Mouse (Mus musculus) thymus, postnatal 14 days (tissue): ENCODE measurements around the gene Rem2.

Experiments used
- DNase-seq: peaks from one replicate; pipeline ENCODE4 v3.0.0; 2021

Gene Rem2

DNA sequence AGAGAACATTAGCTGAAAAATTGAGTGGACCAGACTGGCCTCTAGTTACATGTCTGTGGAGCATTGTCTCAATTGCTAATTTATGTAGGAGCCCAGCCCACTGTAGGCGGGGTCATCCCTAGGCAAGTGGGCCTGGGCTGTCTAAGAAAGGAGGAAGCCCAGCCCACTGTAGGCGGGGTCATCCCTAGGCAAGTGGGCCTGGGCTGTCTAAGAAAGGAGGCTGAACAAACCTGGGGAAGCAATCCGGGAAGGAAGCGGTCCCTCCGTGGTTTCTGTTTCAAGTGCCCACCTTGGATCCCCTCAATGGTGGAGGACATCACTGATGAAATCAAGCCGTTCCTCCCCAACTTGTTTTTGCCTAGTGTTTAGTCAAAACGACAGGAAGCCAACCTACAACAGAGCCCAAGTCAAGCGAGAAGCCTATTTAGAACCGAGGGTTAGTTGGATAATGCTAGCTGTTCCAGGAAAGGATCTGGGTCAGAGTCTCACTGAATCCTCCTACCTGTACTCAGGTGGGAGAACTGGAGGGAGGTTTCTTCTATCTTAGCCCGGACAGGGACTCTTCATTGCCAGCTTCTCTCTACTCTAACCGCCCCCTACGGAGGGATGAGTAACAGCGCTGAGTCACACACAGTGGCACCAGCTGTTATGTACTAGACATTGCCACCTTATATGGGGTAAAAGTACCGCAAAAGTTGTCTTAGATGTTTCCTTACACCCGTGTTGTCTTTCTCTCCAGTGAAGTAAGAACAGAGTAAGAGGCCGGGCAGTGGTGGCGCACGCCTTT is 16.6 kb downstream of the Rem2 start:
- DNase-seq: no peak

DNA sequence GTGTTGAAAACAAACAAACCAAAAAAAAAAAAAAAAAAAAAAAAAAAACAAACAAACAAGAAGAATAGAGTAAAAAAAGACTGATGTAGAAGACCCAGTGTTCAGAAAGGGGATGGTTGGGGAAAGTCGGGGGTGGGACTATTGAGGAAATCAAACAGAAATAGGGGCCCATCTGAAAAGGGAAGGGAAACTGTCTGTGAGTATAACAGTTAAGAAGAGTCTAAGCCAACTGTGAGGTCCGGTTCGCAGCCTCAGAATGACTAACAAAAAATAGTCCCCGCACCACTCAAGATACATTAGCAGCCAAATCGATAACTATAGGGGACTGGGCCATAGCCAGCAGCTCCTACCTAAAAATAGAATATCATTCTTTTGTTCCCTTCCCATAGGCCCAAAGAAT is 17.3 kb downstream of the Rem2 start:
- DNase-seq: no peak

DNA sequence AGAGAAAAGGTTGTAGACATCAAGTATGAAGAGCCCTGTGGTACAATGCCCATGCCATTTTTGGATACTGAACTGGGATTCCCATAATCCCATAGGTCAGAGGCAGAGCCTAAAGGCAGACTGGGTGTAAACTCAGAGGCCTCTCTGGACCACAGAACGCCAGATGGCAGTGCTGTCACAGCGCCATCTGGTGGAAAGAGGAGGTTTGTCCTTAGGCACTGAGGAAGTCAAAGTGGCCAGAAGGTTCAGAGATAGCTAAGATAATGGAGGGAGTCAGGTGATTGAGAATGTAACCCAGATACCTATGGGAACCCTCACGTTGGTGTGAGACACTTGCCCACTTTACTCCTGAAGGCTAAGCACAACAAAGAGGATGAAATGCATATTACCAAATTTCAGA is 18.3 kb downstream of the Rem2 start:
- DNase-seq: peak; percentile 80

DNA sequence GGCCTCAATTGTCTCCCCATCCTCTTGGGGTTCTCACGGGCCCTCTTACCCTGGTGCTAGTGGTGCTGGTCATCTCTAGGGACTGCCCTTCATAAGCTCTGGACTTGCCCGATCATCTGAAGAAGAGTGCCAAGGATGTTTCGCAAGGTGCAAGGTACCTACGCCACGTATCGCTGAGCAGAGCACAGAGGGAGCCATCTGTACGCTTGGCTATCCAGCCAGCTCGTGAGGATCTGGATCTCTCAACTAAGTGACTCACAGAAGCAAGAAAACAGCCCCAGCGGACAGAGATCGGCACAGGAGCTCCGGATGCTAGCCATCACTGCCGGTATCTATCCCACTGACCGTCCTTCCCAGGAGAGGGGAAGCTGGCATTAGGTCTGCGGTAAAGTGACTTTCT is 20.8 kb downstream of the Rem2 start:
- DNase-seq: no peak

DNA sequence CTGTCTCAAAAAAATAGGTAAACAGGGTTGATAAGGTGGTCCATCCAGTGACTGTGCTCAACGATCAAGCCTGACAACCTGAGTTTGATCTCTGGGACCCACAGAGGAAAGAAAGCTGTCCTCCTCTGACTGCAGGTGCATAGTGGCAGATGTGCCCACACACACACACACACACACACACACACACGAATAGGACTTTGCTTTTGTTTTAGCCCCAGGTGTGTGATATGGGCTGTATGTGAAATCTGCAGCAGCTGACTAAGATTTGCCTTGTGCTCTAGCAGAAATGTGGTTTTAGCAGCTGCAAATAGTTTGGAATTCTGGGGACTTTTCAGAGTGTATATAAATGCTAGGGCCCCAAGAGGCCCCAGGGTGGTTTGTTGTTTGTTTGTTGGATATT is 23.4 kb downstream of the Rem2 start:
- DNase-seq: peak; percentile 72

DNA sequence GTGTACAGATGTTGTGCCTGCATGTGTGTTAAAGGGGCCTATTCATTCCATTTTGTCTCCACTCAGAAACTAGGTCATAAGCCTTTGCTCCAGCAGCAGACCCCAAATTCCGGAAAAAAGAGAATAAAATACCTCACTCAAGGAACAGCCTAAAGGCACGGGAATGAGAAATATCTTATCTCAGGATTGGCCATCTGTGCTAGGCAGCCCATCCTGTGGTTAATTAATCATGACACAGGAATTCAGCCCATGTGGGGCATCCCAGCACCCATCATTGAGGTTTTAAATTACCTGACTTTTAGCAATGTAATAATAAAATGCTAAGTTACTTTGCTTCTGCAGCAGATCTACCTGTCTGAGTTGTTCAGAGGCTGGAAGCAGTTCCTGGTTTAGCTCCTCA is 25.5 kb downstream of the Rem2 start:
- DNase-seq: no peak

DNA sequence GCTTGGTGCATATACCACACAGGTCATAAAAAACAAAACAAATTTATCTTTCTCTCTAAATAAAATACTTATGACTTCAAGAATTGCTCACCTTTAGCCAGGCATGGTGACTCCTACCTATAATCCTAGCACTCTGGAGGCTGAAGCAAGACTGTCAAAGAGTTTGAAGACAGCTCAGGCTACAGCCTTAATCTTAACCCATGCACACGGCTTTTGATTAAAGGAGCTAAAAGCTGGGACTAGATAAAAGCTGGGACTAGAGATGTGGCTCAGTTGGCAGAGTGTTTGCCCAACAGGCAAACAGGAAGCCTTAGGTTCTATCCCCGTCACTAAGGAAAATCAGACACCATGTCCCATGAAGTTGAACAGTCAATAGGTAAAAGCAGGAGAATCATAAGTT is 27.2 kb downstream of the Rem2 start:
- DNase-seq: no peak

DNA sequence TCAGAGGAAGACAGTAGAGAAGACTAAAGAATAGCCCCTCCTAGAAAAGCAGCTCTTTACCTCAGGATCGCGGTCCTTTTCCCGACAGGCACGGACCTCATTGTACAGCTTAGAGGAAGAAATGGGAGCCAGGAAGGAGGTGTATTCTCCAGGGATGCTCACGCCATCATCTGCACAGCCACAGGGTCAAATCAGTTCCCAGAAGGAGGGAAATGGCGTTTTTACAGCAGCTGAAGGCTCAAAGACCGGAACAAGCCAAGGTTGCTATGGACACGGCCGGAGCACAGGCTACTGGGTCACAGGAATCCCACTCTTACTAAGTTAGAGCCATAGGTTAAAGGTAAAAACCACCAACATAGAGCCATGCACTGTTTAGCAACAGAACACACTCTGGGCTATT is 33.9 kb downstream of the Rem2 start:
- DNase-seq: no peak

DNA sequence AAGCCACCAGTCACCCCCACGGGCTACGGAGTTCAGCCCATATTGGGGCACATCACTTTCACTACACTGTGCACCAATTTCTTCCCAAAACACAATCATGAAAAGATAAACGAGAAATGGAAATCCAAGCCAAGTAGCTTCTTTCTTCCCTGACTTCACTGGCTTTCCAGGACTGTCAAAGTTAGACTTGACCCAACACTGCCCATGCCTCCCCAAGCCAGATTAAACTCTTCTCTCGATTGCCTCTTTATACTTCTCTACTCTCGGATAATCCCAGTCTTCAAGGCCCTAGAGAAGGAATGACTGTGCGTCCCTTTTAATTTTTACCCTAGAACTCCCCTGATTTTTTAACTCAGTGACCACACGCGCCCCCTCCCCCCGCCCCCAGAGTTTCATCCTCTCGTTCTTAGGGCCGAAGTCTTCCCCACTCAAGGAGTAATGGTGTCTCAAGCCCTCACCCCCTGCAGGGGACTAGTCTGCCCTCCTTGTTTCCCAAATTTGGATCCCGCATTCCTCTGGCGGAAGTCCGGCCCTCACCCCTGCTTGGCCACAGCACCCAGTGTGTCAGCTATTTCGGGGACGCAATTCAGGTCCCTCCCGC is 40.9 kb downstream of the Rem2 start:
- DNase-seq: no peak

DNA sequence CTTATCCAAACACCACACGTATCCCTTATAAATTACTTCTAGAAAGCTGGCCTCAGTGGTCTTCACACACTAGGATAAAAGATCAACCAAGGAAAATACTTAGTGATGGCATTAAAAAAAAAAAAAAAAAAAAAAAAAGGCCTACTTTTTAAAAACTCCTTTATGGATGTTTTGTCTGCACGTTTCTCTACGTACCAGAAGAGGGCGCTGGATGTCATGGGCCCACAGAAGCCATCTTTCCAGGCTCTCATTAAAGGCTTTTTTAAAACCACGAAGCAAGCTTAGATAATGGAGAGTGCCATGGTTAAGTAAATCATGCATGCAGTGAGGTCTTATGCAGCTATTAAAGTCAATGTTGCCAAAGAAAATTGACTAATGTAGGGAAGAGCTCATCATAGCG is 47.7 kb downstream of the Rem2 start:
- no peak for DNase-seq

DNA sequence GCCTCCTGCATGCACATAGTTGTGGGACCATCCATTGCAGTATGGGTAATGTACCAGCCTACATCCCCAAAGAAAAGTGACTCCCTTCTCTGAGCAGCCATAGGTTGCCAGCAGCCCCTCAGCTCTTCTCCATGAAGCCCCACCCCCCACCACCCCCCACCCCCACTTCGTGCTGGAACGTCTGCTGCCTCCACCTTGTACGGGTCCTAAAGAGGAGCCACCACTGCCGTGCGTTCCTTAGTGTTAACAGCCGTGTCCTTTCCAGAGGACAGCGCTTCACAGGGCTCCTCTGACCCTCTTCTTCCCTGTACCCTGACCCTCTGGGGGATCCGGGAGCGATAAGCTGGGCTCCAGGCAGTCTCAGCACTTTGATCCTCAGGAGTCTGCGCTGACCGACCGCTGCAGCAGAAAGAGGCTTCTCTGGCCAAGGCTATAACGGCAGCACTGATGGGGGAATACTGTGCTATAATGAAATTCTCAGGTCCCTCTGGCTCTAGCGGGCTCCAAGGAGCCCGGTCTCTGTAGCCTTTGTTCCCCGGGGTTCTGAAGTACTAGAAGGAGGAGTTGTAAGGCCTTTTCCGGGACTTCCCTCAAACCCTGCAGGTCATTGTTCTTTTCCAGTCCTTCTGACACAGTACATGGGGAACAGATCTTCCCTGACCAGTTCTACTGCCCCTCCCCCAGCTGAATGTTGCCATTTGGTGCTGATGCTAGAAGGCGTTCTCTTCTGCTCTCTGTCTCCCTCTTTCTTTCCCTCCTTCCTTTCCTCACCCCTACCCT is 51.5 kb downstream of the Rem2 start:
- peak; percentile 40 for DNase-seq

DNA sequence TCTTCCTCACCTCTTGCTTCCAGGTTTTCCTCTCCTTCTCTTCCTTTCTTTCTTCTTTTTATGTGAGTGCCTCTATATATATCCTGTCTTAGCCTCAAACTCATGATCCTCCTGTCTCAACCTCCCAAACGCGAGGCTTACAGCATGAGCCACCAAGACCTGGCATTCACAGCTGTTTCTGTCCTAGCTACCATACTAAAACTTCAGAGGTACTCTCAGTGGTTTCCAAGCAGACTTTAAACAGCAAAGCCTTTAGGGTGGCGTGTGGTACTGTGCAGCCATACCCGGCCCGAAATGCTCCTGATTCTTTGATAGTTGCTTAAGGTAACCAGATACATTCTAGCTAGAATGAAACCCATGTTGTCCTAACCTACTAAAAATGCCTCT is 52.1 kb downstream of the Rem2 start:
- no peak for DNase-seq

DNA sequence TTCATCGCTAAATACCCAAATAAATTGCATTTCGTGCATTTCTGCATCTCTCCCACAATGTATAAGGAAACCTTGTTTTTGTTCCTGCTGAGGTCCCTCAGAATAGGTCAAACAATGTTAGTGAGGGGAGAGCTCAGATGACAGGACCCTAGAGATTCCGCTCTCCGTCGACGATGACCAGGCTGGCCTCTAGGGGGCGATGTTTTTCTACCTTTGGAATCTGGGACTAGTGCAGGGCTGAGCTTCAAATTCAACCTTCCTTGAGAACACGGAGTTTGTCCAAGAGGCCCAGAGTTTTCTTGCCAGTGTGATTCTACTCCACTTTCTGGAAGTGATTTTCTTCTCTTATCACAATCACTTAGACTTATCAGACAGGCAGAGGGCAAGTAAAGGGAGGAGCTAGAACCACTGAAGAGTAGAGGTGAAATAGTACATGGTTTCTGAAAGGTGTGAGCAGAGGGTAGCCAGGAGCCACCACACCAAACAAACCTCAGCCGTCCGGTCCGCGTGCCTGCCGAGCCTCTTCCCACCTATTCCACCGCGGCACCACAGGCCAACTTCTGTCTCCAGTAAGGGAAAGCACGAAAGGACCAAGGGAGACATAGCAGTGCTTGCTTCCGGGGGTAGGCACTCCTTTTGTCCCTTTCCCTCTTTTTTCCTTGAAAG is 52.7 kb downstream of the Rem2 start:
- DNase-seq: peak; percentile 90
